Mouse (Mus musculus) liver, postnatal 0 days (tissue): ENCODE data around the gene Gm14226. TPM values are rescaled to one million over a fixed set of nuclear protein-coding genes. Genes with fewer than 3 reads are reported as not detected.
"Not testable (repeated sequence)": the region's sequence is repeated elsewhere in the genome, so short reads cannot be mapped to it uniquely, and the experiment has no call there.

ENCODE experiments used
- ATAC-seq: fragments of 200-750 bp; cut with Nextera tagmentation; 2 replicates; pipeline ENCODE4 v1.8.0; 2017; ENCODE audit warnings: mild to moderate bottlenecking, moderate library complexity
- DNase-seq: peaks from one replicate; pipeline ENCODE4 v3.0.0-alpha.2; 2016
- H3K27ac ChIP-seq: fragments of 300-500 bp; sonication (generic); 2 replicates; pipeline ENCODE4 v1.5.1; 2014; ENCODE audit warnings: antibody characterized with exemption, moderate library complexity, mild to moderate bottlenecking, low read depth
- H3K27me3 ChIP-seq: fragments of 300-500 bp; sonication (generic); 2 replicates; pipeline ENCODE4 v1.6.1; 2014; ENCODE audit warnings: low read length, control low read depth, mixed read lengths; ENCODE audit not compliant: insufficient read depth
- H3K36me3 ChIP-seq: fragments of 300-500 bp; sonication (generic); replicated peaks from 2 replicates; pipeline ENCODE4 v1.6.1; 2014; ENCODE audit warnings: mild to moderate bottlenecking, control low read depth, low read length, moderate library complexity, mixed read lengths; ENCODE audit not compliant: insufficient read depth
- H3K4me1 ChIP-seq: fragments of 300-500 bp; sonication (generic); 2 replicates; pipeline ENCODE4 v1.6.1; 2014; ENCODE audit warnings: antibody characterized with exemption, mild to moderate bottlenecking, control low read depth; ENCODE audit not compliant: insufficient read depth
- H3K4me2 ChIP-seq: fragments of 300-500 bp; sonication (generic); 2 replicates; pipeline ENCODE4 v1.6.1; 2014; ENCODE audit warnings: low read depth, mild to moderate bottlenecking, low read length, moderate library complexity, mixed read lengths
- H3K4me3 ChIP-seq: fragments of 300-500 bp; sonication (generic); 2 replicates; pipeline ENCODE4 v1.5.1; 2014; ENCODE audit warnings: low read depth, low read length
- H3K9ac ChIP-seq: fragments of 300-500 bp; sonication (generic); replicated peaks from 2 replicates; pipeline ENCODE4 v1.6.1; 2014; ENCODE audit warnings: mild to moderate bottlenecking, moderate library complexity
- H3K9me3 ChIP-seq: fragments of 300-500 bp; sonication (generic); 2 replicates; pipeline ENCODE4 v1.6.1; 2016; ENCODE audit warnings: mild to moderate bottlenecking, control low read depth, low read length, mixed read lengths
- CTCF ChIP-seq: sonication (generic); IDR thresholded peaks from 2 replicates; pipeline ENCODE4 v1.5.1; 2016; ENCODE audit warnings: antibody characterized with exemption, low read depth
- EP300 ChIP-seq: IDR thresholded peaks from 2 replicates; pipeline ENCODE4 v1.6.1; 2016; ENCODE audit warnings: antibody characterized with exemption, low read depth, mild to moderate bottlenecking
- WGBS: fragments of 180-500 bp; shearing (Covaris S2); extraction: QIAGEN DNeasy Blood & Tissue Kit; methylation state at CpG from one replicate; pipeline ENCODE4 v1.1.7; 2014; ENCODE audit not compliant: insufficient replicate concordance; 5-methylcytosine and 5-hydroxymethylcytosine counted together
- polyA plus RNA-seq: library from polyadenylated mRNA; unstranded; fragments of >200 nt; fragmentation: Nextera tagmentation; extraction: Ambion mirVana; gene quantifications from 2 replicates; pipeline ENCODE4 v1.2.1, GENCODE M21; 2015

The Gm14226 gene
- 0.78 and 1.0 TPM in 2 replicates for polyA plus RNA-seq

DNA sequence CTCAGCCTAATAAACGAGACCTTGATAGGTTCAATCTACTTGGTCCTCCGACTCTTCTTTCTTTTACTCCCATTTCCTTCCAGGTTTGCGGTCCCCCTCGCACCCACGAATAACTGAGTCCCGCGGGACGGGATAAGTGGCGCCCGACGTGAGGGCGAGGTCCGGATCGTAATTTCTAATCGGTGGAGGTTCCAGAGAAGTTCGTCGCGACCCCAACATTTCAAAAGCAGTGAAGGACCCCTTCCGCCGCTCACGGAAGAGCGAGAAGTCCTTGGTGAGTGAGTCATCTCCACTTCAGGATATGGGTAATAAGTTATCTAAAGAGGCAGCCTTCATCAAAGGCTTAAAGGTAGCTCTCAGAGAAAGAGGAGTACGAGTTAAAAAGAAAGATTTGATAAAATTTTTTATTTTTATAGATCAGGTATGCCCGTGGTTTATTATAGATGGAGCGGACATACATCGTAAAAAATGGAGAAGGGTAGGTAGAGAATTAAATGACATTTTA, at the start of gene Gm14226:
Gm14226 (plus strand) TSS at position 16 of the 505 bp plus-strand sequence.
- H3K36me3 ChIP-seq, DNase-seq, H3K27me3 ChIP-seq, H3K9me3 ChIP-seq, ATAC-seq: not testable (repeated sequence)
- H3K9ac ChIP-seq: peak within 1 kb of the TSS; percentile 61
- H3K27ac ChIP-seq: peak within 1 kb of the TSS; percentile 91
- peak within 1 kb of the TSS; percentile 55 for H3K4me3 ChIP-seq
- WGBS: 3% methylated on average over 24 of the region's 26 CpGs
- peaks cover 10% of the 10 kb centered on the region; the same call in 1 of the 2 replicates for H3K4me1 ChIP-seq
- peak within 1 kb of the TSS; percentile 96 for H3K4me2 ChIP-seq

DNA sequence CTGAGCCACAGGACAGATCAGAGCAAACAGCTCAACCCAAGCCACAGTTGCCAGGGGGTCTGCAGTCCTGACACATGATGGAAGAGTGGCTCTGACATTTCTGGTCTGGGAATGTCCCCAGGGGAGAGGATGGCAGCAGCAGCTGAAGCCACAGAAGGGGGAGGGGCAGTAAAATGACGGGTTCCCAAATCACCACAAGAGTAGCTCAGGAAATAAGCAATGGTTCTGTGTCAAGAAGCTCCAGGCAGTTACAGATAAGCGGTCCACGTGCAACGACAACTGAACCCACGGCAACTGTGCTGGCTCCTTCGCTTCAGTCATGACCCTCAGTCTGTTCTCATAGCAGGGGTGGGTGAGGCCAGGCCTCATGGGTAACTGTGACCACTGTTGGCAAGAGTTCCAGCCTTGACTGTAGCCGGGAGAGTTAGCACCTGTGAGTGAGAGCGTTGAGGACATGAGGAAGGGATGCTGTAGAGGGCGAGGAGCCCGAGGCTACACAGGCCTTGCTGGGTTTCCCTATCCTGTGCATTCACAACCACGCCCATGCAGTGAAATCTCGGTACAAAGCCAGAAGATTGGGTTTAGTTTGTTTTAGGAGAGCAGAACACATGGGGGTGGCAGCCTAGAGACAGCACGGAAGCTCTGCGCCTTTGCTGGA, 48.2 kb upstream of the Gm14226 start:
- not testable (repeated sequence) for H3K27ac ChIP-seq, H3K9me3 ChIP-seq, ATAC-seq, H3K4me2 ChIP-seq, H3K4me1 ChIP-seq, H3K4me3 ChIP-seq, H3K9ac ChIP-seq, H3K36me3 ChIP-seq, DNase-seq, H3K27me3 ChIP-seq
- 44% methylated on average over 14 of the region's 14 CpGs for WGBS

DNA sequence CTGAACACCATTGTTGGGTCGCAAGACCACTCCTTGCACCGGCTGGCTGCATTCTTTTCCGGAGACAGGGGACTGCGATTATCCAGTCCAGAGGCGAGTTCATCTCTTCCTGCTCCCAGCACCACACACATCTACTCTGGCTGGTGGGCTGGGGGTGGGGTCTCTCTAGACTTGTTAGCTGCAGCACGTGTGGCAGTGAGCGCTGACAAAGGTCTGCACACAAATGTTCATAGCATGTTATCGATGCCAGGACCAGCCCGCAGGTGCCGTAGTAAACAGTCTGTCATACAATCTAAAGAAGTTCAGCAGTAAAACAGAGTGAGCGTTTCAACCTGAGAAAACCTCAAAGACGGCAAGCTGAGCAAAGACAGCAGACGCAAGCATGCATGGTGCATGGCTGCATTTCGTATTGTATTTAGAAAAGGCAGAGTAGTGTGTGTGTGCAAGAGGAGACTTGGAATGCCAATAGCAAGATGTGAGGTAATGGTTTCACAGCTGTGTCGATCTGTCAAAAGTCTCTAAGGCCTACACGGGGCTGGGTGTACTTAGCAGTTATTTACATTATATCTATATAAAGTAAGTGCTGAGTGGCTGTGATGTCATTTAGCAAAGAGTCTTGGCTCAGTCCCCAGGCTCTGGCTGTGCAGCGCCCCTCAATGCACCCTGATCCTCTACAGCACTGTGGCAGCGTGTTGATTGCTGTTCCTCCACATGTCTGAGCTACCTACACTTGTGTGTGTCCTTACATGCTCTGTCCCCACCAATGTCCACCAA, 46.0 kb upstream of the Gm14226 start:
- H3K9ac ChIP-seq: no peak overlapping the region
- H3K9me3 ChIP-seq: no peaks in the 10 kb centered on the region
- H3K27me3 ChIP-seq: no peaks in the 10 kb centered on the region
- H3K4me3 ChIP-seq: no peak overlapping the region
- H3K4me2 ChIP-seq: no peak overlapping the region
- 67% methylated on average over 18 of the region's 18 CpGs for WGBS
- no peaks in the 10 kb centered on the region for H3K4me1 ChIP-seq
- DNase-seq (no peak), ATAC-seq (no peak)
- TF ChIP-seq EP300 (no peak), CTCF (no peak)
- no peaks in the 10 kb centered on the region for H3K36me3 ChIP-seq
- H3K27ac ChIP-seq: no peak overlapping the region

DNA sequence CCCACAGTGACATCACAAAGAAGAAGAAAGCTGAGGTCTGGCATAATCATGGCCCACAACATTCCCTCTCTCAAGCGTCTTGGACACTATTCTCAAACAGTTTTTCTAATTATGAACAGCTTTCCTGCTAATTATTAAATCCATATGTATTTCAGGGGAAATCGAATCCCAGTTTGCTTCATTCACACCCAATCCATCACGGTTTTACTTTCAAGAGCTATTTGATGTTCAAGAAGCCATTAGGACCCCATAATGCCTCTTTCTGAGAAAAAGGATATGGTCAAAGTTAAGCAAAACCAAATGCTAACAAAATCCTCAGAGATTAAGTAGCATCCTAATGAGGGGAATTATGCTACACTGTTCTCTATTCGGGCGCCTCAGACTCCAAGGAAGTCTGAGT, 45.1 kb upstream of the Gm14226 start:
- H3K4me3 ChIP-seq: no peak overlapping the region
- H3K4me2 ChIP-seq: no peak overlapping the region
- H3K36me3 ChIP-seq: no peaks in the 10 kb centered on the region
- no peak overlapping the region for H3K9ac ChIP-seq
- WGBS: 79% methylated on average over 5 of the region's 5 CpGs
- no peak overlapping the region for H3K27ac ChIP-seq
- H3K27me3 ChIP-seq: no peaks in the 10 kb centered on the region
- DNase-seq (no peak), ATAC-seq (no peak)
- H3K4me1 ChIP-seq: no peaks in the 10 kb centered on the region
- H3K9me3 ChIP-seq: no peaks in the 10 kb centered on the region
- TF ChIP-seq CTCF: no peak
- no peak for TF ChIP-seq EP300

DNA sequence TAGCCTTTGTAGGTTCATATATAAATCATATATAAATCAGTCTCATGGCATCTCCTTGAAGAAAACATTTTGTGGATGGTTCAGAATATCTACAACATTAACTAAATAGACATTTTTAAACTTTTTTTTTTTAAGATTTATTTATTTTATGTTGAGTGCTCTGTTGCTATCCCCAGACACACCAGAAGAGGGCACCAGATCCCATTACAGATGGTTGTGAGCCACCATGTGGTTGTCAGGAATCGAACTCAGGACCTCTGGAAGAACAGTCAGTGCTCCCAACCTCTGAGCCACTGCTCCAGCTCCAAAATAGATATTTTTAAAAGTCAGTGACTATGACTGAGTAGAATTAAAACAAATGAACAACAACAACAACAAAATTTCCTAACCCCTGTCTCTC, 31.5 kb upstream of the Gm14226 start:
- Histone ChIP-seq H3K36me3 (no peaks in the 10 kb centered on the region), H3K4me3 (no peak overlapping the region), H3K4me1 (no peaks in the 10 kb centered on the region), H3K9ac (no peak overlapping the region), H3K27ac (no peak overlapping the region), H3K9me3 (no peaks in the 10 kb centered on the region), H3K4me2 (no peak overlapping the region), H3K27me3 (no peaks in the 10 kb centered on the region)
- no peak for ATAC-seq
- TF ChIP-seq CTCF: peak; percentile 35
- no peak for TF ChIP-seq EP300
- 56% methylated on average over 1 of the region's 1 CpGs for WGBS
- DNase-seq: no peak

DNA sequence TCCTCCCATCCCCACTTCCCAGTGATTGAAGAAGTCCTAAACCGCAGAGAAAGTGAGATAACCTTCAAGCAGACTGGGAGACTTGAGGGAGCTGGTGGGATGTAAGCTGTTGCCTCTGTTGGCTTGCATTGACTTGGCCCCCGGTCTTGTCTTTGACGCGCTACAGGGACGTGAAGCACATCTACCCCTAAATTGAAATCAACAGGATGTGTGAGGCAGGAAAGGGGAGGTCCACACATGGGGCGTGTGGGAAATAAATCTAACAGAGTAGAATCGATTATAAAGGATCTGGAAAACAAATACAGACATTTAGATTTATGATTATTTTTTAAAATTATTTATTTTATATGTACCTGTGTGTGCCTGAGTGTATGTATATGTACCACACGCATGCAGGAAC, 26.7 kb upstream of the Gm14226 start:
- Histone ChIP-seq H3K36me3 (no peaks in the 10 kb centered on the region), H3K27me3 (no peaks in the 10 kb centered on the region), H3K4me2 (no peak overlapping the region), H3K4me1 (no peaks in the 10 kb centered on the region), H3K27ac (no peak overlapping the region), H3K4me3 (no peak overlapping the region), H3K9ac (no peak overlapping the region), H3K9me3 (no peaks in the 10 kb centered on the region)
- no peak for TF ChIP-seq CTCF
- ATAC-seq (no peak), DNase-seq (no peak)
- WGBS: 40% methylated on average over 8 of the region's 8 CpGs
